In the genomic region with DNA sequence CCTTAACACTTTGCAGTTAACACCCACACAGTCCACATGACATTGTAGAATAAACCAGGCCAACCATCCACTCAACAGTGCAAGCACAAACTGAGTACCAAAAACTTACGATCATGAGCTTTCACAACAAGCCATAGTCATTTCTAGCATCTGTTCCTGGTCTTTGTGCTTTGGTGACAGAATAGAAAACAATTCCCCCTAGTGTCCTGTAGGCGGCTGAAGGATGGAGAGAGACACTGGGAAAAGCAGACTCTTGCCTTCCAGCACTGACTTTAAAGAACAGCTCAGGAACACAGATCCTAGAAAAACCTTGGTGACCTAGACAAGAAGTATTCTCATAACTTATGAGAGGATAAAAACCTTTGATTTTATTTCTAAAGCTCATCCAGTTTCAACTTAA, we compare ENCODE assay signal across 9 mouse cellular contexts. TPM values are rescaled to one million over a fixed set of nuclear protein-coding genes. Genes with fewer than 3 reads are reported as not detected.
DNase-seq lines count a peak whose midpoint lies in the region; ATAC-seq and TF ChIP-seq lines count a peak whose summit lies in the region.
"Had no signal": no experiment of that assay in that cellular context is flagged by ENCODE, and none has a peak within 500 bp of the region (broad histone marks: within the 10 kb centered on the region; RNA-seq: fewer than 3 reads in every experiment).

No protein-coding gene starts in this region.

- peak overlapping the region; percentile 23; the same call in 1 of the 2 replicates for H3K4me3 ChIP-seq in forebrain, embryonic 10.5 days
- no peak overlapping the region for H3K4me3 ChIP-seq in forebrain, embryonic 11.5 days (ENCODE audit: low read depth, low read length)
- no peak overlapping the region for H3K4me3 ChIP-seq in hindbrain, embryonic 11.5 days (ENCODE audit: low read depth, low read length)
- H3K4me3 ChIP-seq in midbrain, embryonic 12.5 days = peak overlapping the region; percentile 17; the same call in 1 of the 2 replicates
- no peak overlapping the region for H3K4me3 ChIP-seq in thymus, adult 2 months (ENCODE audit: control insufficient read depth, insufficient read depth, low read length)

- peaks cover 5% of the 10 kb centered on the region; the same call in 1 of the 2 replicates for H3K36me3 ChIP-seq in forebrain, embryonic 10.5 days (replicated peaks)
- H3K36me3 ChIP-seq in forebrain, embryonic 11.5 days (ENCODE audit: control insufficient read depth, insufficient read depth, low read length) = no peaks in the 10 kb centered on the region
- no peaks in the 10 kb centered on the region for H3K36me3 ChIP-seq in hindbrain, embryonic 11.5 days (ENCODE audit: control insufficient read depth, insufficient read depth, low read length)
- H3K36me3 ChIP-seq in midbrain, embryonic 12.5 days = no peaks in the 10 kb centered on the region
- H3K36me3 ChIP-seq in thymus, adult 2 months (ENCODE audit: control insufficient read depth, insufficient read depth, low read length) = no peaks in the 10 kb centered on the region

- no peak for ATAC-seq in forebrain, embryonic 11.5 days (replicated peaks; ENCODE audit: low FRiP score)
- no peak for ATAC-seq in hindbrain, embryonic 11.5 days (ENCODE audit: low FRiP score)
- ATAC-seq in midbrain, embryonic 12.5 days (ENCODE audit: low FRiP score, low read depth) = no peak

- TF ChIP-seq POLR2A in thymus, adult 2 months (IDR thresholded peaks at IDR 0.05; ENCODE audit: control insufficient read depth, extremely low read depth, insufficient read depth, low read length, poor library complexity) = no peak

- no peak overlapping the region for H3K4me2 ChIP-seq in forebrain, embryonic 11.5 days (ENCODE audit: low read depth, low read length, severe bottlenecking)
- H3K4me2 ChIP-seq in hindbrain, embryonic 11.5 days (replicated peaks; ENCODE audit: low read depth, low read length) = no peak overlapping the region
- peak overlapping the region; percentile 39 for H3K4me2 ChIP-seq in midbrain, embryonic 12.5 days (replicated peaks)

- no peaks in the 10 kb centered on the region for H3K9me3 ChIP-seq in forebrain, embryonic 10.5 days
- no peaks in the 10 kb centered on the region for H3K9me3 ChIP-seq in forebrain, embryonic 11.5 days (ENCODE audit: control insufficient read depth, low read length)
- H3K9me3 ChIP-seq in hindbrain, embryonic 11.5 days (ENCODE audit: control insufficient read depth, low read length) = no peaks in the 10 kb centered on the region
- H3K9me3 ChIP-seq in midbrain, embryonic 12.5 days = no peaks in the 10 kb centered on the region

- H3K9ac ChIP-seq in forebrain, embryonic 11.5 days (ENCODE audit: low read length) = no peak overlapping the region
- H3K9ac ChIP-seq in hindbrain, embryonic 11.5 days (ENCODE audit: low read depth, low read length) = no peak overlapping the region
- H3K9ac ChIP-seq in midbrain, embryonic 12.5 days (replicated peaks) = 0 out of 2 replicates have a peak overlapping the region, but pooled peaks have one; percentile 15

- H3K27ac ChIP-seq in forebrain, embryonic 10.5 days = no peak overlapping the region
- H3K27ac ChIP-seq in forebrain, embryonic 11.5 days (ENCODE audit: low read depth, low read length) = no peak overlapping the region
- H3K27ac ChIP-seq in hindbrain, embryonic 11.5 days (ENCODE audit: low read depth, low read length) = no peak overlapping the region
- H3K27ac ChIP-seq in midbrain, embryonic 12.5 days (replicated peaks) = no peak overlapping the region
- no peak overlapping the region for H3K27ac ChIP-seq in thymus, adult 2 months (ENCODE audit: control insufficient read depth, insufficient read depth, low read length)

- TF ChIP-seq CTCF in thymus, adult 2 months (IDR thresholded peaks at IDR 0.05; ENCODE audit: borderline replicate concordance, control insufficient read depth, extremely low read depth, insufficient read depth, low read length, poor library complexity) = no peak

- H3K4me1 ChIP-seq in forebrain, embryonic 10.5 days = peaks cover 36% of the 10 kb centered on the region
- H3K4me1 ChIP-seq in forebrain, embryonic 11.5 days (replicated peaks; ENCODE audit: control insufficient read depth, insufficient read depth, low read length) = peaks cover 9% of the 10 kb centered on the region; the same call in 1 of the 2 replicates
- no peaks in the 10 kb centered on the region for H3K4me1 ChIP-seq in hindbrain, embryonic 11.5 days (replicated peaks; ENCODE audit: control insufficient read depth, insufficient read depth, low read length)
- H3K4me1 ChIP-seq in midbrain, embryonic 12.5 days = peaks cover 25% of the 10 kb centered on the region
- H3K4me1 ChIP-seq in thymus, adult 2 months (replicated peaks; ENCODE audit: control insufficient read depth, insufficient read depth, low read length) = peaks cover 16% of the 10 kb centered on the region

- no peak for DNase-seq in forebrain, embryonic 10.5 days (ENCODE audit: extremely low spot score, low spot score)
- DNase-seq in forebrain, embryonic 11.5 days (ENCODE audit: low spot score) = no peak
- peak; percentile 3 for DNase-seq in ovary, postnatal 14 days (ENCODE audit: low spot score)
- no peak for DNase-seq in ovary, adult 18-20 months (ENCODE audit: low spot score)
- peak; percentile 57 for DNase-seq in hindbrain, embryonic 11.5 days (ENCODE audit: low spot score)
- no peak for DNase-seq in thymus, postnatal 10 days (ENCODE audit: low spot score in 2 of 2)
- DNase-seq in thymus, adult 2 months = no peak

- peaks cover 1% of the 10 kb centered on the region; the same call in 1 of the 2 replicates for H3K27me3 ChIP-seq in forebrain, embryonic 10.5 days (ENCODE audit: poor library complexity, severe bottlenecking)
- H3K27me3 ChIP-seq in forebrain, embryonic 11.5 days (ENCODE audit: control insufficient read depth, insufficient read depth, low read length) = no peaks in the 10 kb centered on the region
- H3K27me3 ChIP-seq in hindbrain, embryonic 11.5 days (ENCODE audit: control insufficient read depth, insufficient read depth, low read length) = no peaks in the 10 kb centered on the region
- H3K27me3 ChIP-seq in midbrain, embryonic 12.5 days = no peaks in the 10 kb centered on the region
- peaks cover 3% of the 10 kb centered on the region; the same call in 1 of the 2 replicates for H3K27me3 ChIP-seq in thymus, adult 2 months (ENCODE audit: control insufficient read depth, insufficient read depth, low read length)
- H3K27me3 ChIP-seq: CH12.LX had no signal

- 30% methylated on average over 2 of the region's 2 CpGs for WGBS in forebrain, embryonic 10.5 days
- WGBS in forebrain, embryonic 11.5 days = 27% methylated on average over 2 of the region's 2 CpGs
- 23% methylated on average over 2 of the region's 2 CpGs for WGBS in hindbrain, embryonic 11.5 days
- WGBS in midbrain, embryonic 12.5 days = 27% methylated on average over 2 of the region's 2 CpGs
- WGBS in thymus, adult 2 months = 46% methylated on average over 2 of the region's 2 CpGs

RNA-seq across cellular contexts. Expression of a gene that starts 3.0 kb away (rescaled TPM):
- 5.1 and 5.5 TPM in 2 replicates for polyA plus RNA-seq in forebrain, embryonic 10.5 days (2016; fragmentation: Nextera tagmentation; extraction: Ambion mirVana)
- polyA plus RNA-seq in forebrain, embryonic 11.5 days (2014; fragmentation: Nextera tagmentation; extraction: Ambion mirVana) = 9.4 and 9.8 TPM in 2 replicates
- 11.2 and 13.4 TPM in 2 replicates for polyA plus RNA-seq in hindbrain, embryonic 11.5 days (2014; fragmentation: Nextera tagmentation; extraction: Ambion mirVana)
- polyA plus RNA-seq in midbrain, embryonic 12.5 days (2016; fragmentation: Nextera tagmentation; extraction: Ambion mirVana) = 11.7 and 11.9 TPM in 2 replicates
- polyA plus RNA-seq in thymus, adult 2 months (2012; rRNA removed) = 3.5 and 4.4 TPM in 2 replicates

Comparison
In these comparisons a context has a peak if more than half of its experiments do, and no peak if none do; other contexts are left out.
1. DNase-seq: peak in ovary, postnatal 14 days (single experiment) and hindbrain, embryonic 11.5 days (single experiment); none in forebrain, embryonic 10.5 days (single experiment), forebrain, embryonic 11.5 days (single experiment), ovary, adult 18-20 months (single experiment), thymus, postnatal 10 days (0 of 2) and thymus, adult 2 months (single experiment).
2. H3K4me3 ChIP-seq: peak in forebrain, embryonic 10.5 days (single experiment) and midbrain, embryonic 12.5 days (single experiment); none in forebrain, embryonic 11.5 days (single experiment), hindbrain, embryonic 11.5 days (single experiment) and thymus, adult 2 months (single experiment).